Mouse (Mus musculus) macrophage (primary cell): ENCODE data around the gene Dap3. TPM values are rescaled to one million over a fixed set of nuclear protein-coding genes. Genes with fewer than 3 reads are reported as not detected.
"Not testable (repeated sequence)": the region's sequence is repeated elsewhere in the genome, so short reads cannot be mapped to it uniquely, and the experiment has no call there.

Experiments
- H3K27ac ChIP-seq: fragments of 350-480 bp; formaldehyde crosslinking; 2 replicates; pipeline ENCODE4 v1.9.0; 2021
- H3K36me3 ChIP-seq: fragments of 350-480 bp; formaldehyde crosslinking; 2 replicates; pipeline ENCODE4 v1.9.0; 2021; ENCODE audit errors: inconsistent target
- H3K4me3 ChIP-seq: fragments of 350-480 bp; formaldehyde crosslinking; 2 replicates; pipeline ENCODE4 v1.9.0; 2021; ENCODE audit errors: inconsistent target
- H3K79me2 ChIP-seq: fragments of 350-480 bp; formaldehyde crosslinking; 2 replicates; pipeline ENCODE4 v1.9.0; 2021; ENCODE audit errors: inconsistent target
- WGBS: methylation state at CpG from one replicate; pipeline ENCODE4 v1.1.7; 2026; ENCODE audit warnings: inconsistent platforms; ENCODE audit not compliant: missing documents; 5-methylcytosine and 5-hydroxymethylcytosine counted together
- polyA plus RNA-seq: library from polyadenylated mRNA; stranded (reverse); fragments of 250-400 nt; gene quantifications from 3 replicates; pipeline ENCODE4 v1.2.4, GENCODE M21; 2018; ENCODE audit warnings: inconsistent platforms

Dap3 gene
- polyA plus RNA-seq, 1 experiment from 2014 or later, result 20.8 TPM

DNA sequence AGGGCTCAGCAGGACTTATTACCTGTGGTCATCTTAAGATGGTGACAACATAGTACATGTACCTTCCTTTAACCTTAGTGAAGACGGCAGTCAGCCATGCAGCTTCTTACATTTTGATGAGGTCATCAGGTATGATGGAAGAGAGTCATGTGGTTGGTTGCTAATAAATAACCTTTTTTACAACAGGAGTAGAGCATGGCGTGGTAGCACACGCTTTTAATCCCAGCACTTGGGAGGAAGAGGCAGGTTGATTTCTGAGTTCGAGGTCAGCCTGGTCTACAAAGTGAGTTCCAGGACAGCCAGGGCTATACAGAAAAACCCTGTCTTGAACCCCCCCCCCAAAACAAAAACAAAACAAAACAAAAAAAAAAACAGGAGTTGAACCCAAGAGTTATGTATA lies 68.4 kb downstream of the Dap3 start:
- not testable (repeated sequence) for H3K79me2 ChIP-seq, H3K4me3 ChIP-seq, H3K27ac ChIP-seq, H3K36me3 ChIP-seq
- WGBS, result 97% methylated on average over 4 of the region's 4 CpGs

Other genes starting within 250 kb of the Dap3 start
- gene Rit1, start 234.3 kb downstream of the Dap3 start, polyA plus RNA-seq, result 63.4 to 99.3 TPM (median 90.4 TPM) in 3 replicates
- 6.1 to 6.8 TPM (median 6.2 TPM) in 3 replicates for gene Syt11, start 176.0 kb downstream of the Dap3 start, polyA plus RNA-seq
- 12.9 to 14.5 TPM (median 13.8 TPM) in 3 replicates for gene Gon4l, start 116.0 kb downstream of the Dap3 start, polyA plus RNA-seq
- 11.2 to 22.5 TPM (median 13.4 TPM) in 3 replicates for gene Msto1, start 37.2 kb downstream of the Dap3 start, polyA plus RNA-seq
- 11.3 to 14.9 TPM (median 12.2 TPM) in 3 replicates for gene Ash1l, start 559 bp downstream of the Dap3 start, polyA plus RNA-seq
- gene Rusc1, start 142.1 kb upstream of the Dap3 start, polyA plus RNA-seq, result 8.1 to 14.4 TPM (median 11.2 TPM) in 3 replicates
- not detected in 3 replicates for gene Gm43738, start 149.9 kb upstream of the Dap3 start, polyA plus RNA-seq
- 31.5 to 168 TPM (median 106 TPM) in 3 replicates for gene Fdps, start 150.8 kb upstream of the Dap3 start, polyA plus RNA-seq
- not detected in 3 replicates for gene Pklr, start 185.0 kb upstream of the Dap3 start, polyA plus RNA-seq
- gene Hcn3, start 209.0 kb upstream of the Dap3 start, polyA plus RNA-seq, result 0.11 to 0.20 TPM (median 0.15 TPM) in 3 replicates
- gene Clk2, start 213.6 kb upstream of the Dap3 start, polyA plus RNA-seq, result 19.9 to 35.6 TPM (median 25.1 TPM) in 3 replicates
- gene Scamp3, start 226.3 kb upstream of the Dap3 start, polyA plus RNA-seq, result 79.6 to 84.3 TPM (median 80.5 TPM) in 3 replicates
- gene Fam189b, start 232.0 kb upstream of the Dap3 start, polyA plus RNA-seq, result 1.1 to 4.4 TPM (median 1.9 TPM) in 3 replicates